Mouse (Mus musculus) testis, postnatal 14 days (tissue): ENCODE results near the gene Gm10142.
"Not testable (repeated sequence)": the region's sequence is repeated elsewhere in the genome, so short reads cannot be mapped to it uniquely, and the experiment has no call there.

Experiments
- DNase-seq: peaks from one replicate; pipeline ENCODE4 v3.0.0; 2021; ENCODE audit warnings: low spot score

Gene Gm10142

GRCm38 (mm10) chr10:77715507-77715906 is at the start of gene Gm10142:
TSS of gene Gm10142 (plus strand) at chr10:77715807.
- DNase-seq: no peak

GRCm38 (mm10) chr10:77666342-77666741 is 49.3 kb upstream of the Gm10142 start:
- no peak for DNase-seq

GRCm38 (mm10) chr10:77667402-77667801 is 48.2 kb upstream of the Gm10142 start:
- no peak for DNase-seq

- no peak for DNase-seq
These were observed 44.9 kb upstream of the Gm10142 start for GRCm38 (mm10) chr10:77670710-77671109.

- no peak for DNase-seq
These were observed 44.1 kb upstream of the Gm10142 start for GRCm38 (mm10) chr10:77671519-77671918.

- no peak for DNase-seq
These were observed 41.8 kb upstream of the Gm10142 start for GRCm38 (mm10) chr10:77673765-77674164.

- DNase-seq: no peak
These were observed 38.0 kb upstream of the Gm10142 start for GRCm38 (mm10) chr10:77677562-77677961.

- DNase-seq: no peak
These were observed 32.6 kb upstream of the Gm10142 start for GRCm38 (mm10) chr10:77682994-77683393.

GRCm38 (mm10) chr10:77684181-77684580 is 31.4 kb upstream of the Gm10142 start:
- no peak for DNase-seq

GRCm38 (mm10) chr10:77685895-77686664 is 29.5 kb upstream of the Gm10142 start, which contains the start of gene Tspear:
TSS of gene Tspear (plus strand) at chr10:77686569.
- no peak for DNase-seq

GRCm38 (mm10) chr10:77687021-77687420 is 28.6 kb upstream of the Gm10142 start:
- no peak for DNase-seq

- not testable (repeated sequence) for DNase-seq
These were observed 25.2 kb upstream of the Gm10142 start, which contains the start of gene Gm19402 for GRCm38 (mm10) chr10:77690356-77690807. TSS of gene Gm19402 (minus strand) at chr10:77690757.

GRCm38 (mm10) chr10:77697133-77697532 is 18.5 kb upstream of the Gm10142 start, which contains the start of gene Gm9508:
TSS of gene Gm9508 (minus strand) at chr10:77697233.
- DNase-seq: no peak

GRCm38 (mm10) chr10:77706326-77706725 is 9.3 kb upstream of the Gm10142 start, which contains the start of gene Gm10272:
TSS of gene Gm10272 (plus strand) at chr10:77706626.
- DNase-seq: no peak

- DNase-seq: no peak
These were observed 5.8 kb upstream of the Gm10142 start for GRCm38 (mm10) chr10:77709831-77710230.

GRCm38 (mm10) chr10:77711157-77711556 is 4.5 kb upstream of the Gm10142 start, which contains the start of gene Gm10024:
TSS of gene Gm10024 (plus strand) at chr10:77711457.
- DNase-seq: not testable (repeated sequence)

- no peak for DNase-seq
These were observed 1.9 kb upstream of the Gm10142 start for GRCm38 (mm10) chr10:77713734-77714133.

- DNase-seq: not testable (repeated sequence)
These were observed 4.7 kb downstream of the Gm10142 start, which contains the start of gene Krtap12-1 for GRCm38 (mm10) chr10:77720299-77720698. TSS of gene Krtap12-1 (plus strand) at chr10:77720599.

GRCm38 (mm10) chr10:77724855-77725254 is 9.2 kb downstream of the Gm10142 start:
- DNase-seq: no peak

- no peak for DNase-seq
These were observed 10.6 kb downstream of the Gm10142 start, which contains the start of gene Gm10100 for GRCm38 (mm10) chr10:77726186-77726585. TSS of gene Gm10100 (plus strand) at chr10:77726486.

GRCm38 (mm10) chr10:77728280-77728679 is 12.7 kb downstream of the Gm10142 start:
- no peak for DNase-seq

- no peak for DNase-seq
These were observed 13.6 kb downstream of the Gm10142 start for GRCm38 (mm10) chr10:77729241-77729640.

GRCm38 (mm10) chr10:77735928-77736327 is 20.3 kb downstream of the Gm10142 start:
- DNase-seq: no peak
